Mouse (Mus musculus) 3134 (cell line): Measurements from ENCODE around the gene Zfp784.
"Not testable (repeated sequence)": the region's sequence is repeated elsewhere in the genome, so short reads cannot be mapped to it uniquely, and the experiment has no call there.

Source experiments
- DNase-seq: peaks from one replicate; pipeline ENCODE4 v3.0.0-alpha.2; 2011; ENCODE audit warnings: low spot score; ENCODE audit not compliant: insufficient read length; ENCODE audit errors: extremely low read depth

The Zfp784 gene

DNA sequence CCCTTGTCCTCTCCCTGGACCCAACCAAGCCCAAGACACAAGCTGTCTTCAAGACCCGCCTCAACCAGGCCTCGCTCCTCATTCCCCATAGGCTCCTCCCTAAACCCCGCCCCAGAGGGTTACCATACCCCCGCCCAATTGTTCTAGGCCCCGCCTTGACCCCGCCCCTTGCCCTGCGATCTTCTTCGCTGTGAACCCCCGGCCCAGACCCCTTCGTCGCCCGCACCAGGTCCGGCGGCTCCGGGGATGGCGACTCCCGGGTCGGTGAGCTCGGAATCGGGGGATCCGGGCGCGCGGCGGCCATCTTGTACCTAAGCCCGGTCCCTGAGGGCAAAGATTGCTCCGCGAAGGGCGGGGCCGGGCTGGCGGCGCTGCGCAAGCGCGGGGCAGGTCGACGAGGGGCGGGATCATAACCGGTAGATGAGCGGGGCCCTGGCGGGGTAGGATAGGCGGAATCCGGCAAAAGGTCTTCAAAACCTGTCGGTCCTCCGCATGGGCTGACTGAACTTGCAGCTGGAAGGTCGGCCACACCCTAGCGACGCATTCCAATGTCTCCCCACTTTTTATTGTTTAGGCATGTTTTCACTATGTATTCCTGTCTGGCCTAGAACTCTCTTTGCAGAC is at the start of gene Zfp784:
Gene Zfp784, minus strand, starts transcription at position 338 of the 624 bp plus-strand sequence.
- DNase-seq: peak; percentile 96

DNA sequence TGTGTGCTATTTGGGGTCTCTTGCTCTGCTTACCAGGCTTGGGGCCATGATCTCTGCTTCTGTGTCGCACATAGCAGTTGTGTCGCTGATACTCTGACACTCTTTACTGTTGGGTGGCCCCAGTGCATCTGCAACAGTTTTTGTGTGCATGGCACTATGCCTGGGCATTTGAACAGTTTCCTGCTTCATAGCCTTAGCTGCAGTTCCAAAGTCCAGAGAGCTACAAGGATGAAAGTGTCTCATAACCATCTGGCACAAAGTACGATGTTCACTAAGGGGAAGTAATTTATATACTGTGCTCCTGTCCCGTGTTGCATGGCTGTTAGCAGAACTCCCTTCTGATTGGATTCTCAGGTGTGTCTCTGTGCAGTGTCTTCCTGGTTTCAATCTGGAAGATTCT is 49.6 kb upstream of the Zfp784 start:
- no peak for DNase-seq

DNA sequence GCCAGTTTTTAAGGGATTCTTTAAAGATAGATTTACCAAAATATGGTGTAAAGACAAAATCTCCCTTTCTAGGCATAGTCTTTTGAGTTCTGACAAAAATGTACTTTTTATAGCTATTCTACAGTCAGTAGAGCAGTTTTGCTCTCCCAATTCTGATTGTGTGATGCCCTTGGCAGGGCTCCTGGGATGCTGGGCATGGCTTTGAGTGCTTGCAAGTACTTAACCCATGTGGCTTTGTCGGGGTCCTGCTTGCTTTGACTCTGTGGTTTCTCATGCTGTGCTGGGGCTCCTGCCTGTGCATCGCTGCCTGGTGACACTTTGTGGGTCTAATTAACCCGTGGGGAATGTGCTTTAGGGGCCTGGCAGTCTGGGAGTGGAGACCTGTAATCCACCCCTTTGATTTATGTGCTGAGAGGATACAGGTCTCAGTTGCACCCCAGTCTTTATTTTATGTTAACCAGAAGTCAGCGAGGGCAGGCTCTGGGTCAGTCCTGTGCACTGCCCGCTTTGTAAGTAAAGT is 48.7 kb upstream of the Zfp784 start:
- no peak for DNase-seq

DNA sequence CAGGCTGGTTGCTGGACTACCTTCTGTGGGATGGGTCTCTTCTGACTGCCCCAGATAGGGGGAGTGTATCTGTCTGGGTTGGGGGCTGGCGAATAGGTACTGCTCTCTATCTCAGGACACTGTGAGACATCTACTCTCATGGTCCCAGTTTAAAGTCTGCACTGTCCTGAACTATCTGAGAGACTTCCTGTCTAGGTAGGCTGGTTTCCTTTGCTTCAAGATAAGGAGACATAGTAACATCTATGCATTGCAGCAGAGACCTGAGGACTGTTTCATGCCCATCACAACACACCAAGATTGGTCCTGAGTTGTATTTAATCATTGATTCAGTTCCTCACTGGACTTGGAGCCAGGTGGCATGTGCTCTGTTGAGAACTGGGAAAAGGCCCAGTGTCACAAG is 47.3 kb upstream of the Zfp784 start:
- no peak for DNase-seq

GRCm38 (mm10) chr7:5083325-5084105 is 45.3 kb upstream of the Zfp784 start:
- no peak for DNase-seq

DNA sequence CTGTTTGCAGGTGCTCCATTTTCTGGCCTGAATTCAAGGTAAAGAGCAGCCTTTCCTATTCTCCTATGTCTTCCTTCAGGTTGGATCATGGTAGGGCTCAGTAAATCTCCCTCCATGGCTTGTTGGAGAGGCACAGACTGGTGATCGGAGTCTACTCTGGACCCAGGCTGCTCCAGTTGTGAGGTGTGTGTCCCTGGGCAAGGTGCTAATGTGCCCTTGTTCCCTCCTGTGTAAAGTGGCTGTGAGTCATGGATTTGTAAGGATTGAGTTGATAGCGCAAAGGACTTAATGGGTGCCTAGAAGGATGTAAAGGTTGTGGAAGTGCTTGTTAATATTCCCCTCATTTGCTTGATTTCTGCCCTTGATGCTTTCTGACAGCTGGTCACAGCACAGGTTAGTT is 43.7 kb upstream of the Zfp784 start:
- DNase-seq: no peak

- DNase-seq: no peak
These were observed 43.0 kb upstream of the Zfp784 start for GRCm38 (mm10) chr7:5081241-5081640.

DNA sequence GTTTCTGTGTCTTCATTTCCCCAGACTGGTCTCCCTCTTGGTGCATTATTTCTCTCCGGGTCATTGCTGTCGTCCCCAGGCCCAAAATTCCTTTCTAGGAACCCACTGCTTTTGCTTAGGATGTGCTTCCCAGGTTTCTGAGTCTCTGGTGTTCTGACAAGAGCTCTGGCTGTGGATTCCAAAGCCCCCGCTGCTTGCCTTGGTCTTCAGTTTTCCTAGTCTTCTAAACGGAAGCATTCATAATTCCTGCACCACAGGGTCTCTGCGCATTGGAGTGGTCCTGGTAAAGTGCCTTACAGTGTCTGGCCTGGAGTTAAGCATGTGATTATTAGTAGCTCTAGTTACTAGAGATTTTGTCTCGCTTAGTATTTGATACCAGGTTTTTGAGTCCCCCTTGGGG is 42.6 kb upstream of the Zfp784 start:
- no peak for DNase-seq

- peak; percentile 79 for DNase-seq
These were observed 41.9 kb upstream of the Zfp784 start, which contains the start of gene Epn1 for GRCm38 (mm10) chr7:5080010-5080751. Gene Epn1 (plus strand): TSS chr7:5080235.

DNA sequence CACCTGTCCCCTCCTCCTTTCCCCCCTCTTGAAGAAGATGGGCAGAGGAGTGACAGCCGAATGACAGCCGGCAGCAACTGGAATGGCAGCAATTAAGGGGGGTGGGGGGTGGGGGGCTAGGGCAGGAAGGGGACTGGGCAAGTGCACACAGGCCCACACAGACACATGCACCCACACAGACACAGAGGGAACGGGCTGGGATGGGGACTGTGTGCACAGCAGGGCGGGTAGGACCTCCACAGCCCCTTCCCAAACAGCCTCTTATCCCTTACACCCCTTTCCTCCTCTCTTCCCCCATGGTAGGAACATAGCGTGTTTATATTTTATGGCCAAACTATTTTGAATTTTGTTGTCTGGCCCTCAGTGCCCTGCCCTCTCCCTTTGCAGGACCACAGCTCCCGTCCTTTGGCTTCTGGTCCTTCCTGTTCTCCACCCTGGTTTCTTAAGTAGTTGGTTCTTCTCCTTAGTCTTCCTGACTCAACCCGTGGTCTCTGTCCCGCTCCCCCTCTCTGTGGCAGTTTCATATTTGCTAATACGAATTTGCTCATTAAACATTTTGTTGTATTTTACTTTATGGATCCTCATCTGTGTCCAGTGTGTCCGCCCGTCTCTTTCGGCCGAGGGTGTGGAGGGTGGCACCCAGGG is 41.2 kb upstream of the Zfp784 start:
- not testable (repeated sequence) for DNase-seq

DNA sequence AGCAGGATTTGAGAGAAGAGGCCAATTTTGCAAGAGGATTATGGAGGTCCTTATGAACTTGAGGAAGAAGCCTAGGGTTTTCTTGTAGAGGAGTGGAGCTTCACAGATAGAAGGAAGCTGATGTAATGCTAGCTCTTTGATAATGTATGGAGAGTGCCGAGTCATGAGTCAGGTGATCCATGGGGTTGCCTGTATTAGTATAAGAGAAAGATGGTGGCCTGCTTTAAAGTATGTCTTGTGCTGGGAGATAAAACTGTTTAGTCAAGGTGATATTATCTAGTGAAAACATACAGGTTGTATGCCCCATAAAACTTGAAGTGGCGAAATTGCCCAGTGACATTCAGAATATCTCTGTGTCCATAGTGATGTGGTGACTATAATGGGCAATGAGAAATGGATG is 38.7 kb upstream of the Zfp784 start:
- no peak for DNase-seq

DNA sequence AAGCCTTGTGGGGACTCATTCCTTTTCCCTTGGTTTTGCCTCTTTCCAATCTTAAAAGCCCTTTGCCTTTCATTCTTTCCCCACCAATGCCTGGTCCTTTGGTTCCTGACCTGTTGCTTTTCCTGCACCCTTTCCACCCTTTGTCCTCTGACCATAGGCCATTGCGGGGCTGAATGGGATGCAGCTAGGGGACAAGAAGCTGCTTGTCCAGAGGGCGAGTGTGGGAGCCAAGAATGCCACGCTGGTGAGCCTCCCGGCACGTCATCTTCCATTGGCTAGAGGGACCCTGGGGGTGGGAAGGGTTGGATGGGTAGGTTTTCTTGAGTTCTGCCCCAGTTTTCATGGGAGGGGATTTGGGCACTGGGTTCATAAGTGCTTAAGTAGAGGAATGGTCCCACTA is 36.7 kb upstream of the Zfp784 start:
- no peak for DNase-seq

DNA sequence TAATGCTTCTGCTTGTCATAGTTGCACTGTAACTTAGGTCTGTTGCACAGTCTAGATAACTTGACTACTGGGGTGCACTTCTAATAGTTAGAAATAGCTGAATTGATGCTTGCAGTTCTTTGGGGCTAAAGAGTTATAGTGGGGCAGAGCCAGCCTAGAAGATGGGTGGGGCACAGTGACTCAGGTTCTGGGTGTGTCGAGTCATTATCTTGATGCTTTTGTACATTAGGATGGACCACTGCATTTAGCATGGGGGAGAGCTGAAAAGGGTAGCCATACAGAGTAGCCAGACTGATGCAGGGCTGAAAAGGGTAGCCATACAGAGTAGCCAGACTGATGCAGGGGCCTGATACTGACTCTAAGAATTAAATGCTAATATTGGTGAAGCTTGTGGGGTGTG is 35.3 kb upstream of the Zfp784 start:
- no peak for DNase-seq

DNA sequence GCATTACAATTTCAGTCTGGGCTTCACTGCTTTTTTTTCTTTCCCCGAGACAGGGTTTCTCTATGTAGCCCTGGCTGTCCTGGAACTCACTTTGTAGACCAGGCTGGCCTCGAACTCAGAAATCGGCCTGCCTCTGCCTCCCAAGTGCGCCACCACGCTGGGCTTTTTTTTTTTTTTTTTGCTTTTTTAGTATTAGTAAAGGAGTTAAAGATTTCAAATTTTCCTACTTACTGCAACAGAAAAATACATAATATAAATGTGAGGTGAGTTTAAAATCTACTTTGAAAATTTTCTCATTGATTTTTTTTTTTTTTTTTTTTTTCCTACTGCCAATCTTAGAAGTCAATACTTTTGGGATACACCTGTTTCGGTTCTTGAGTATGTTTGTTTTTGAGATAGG is 26.6 kb upstream of the Zfp784 start:
- no peak for DNase-seq

DNA sequence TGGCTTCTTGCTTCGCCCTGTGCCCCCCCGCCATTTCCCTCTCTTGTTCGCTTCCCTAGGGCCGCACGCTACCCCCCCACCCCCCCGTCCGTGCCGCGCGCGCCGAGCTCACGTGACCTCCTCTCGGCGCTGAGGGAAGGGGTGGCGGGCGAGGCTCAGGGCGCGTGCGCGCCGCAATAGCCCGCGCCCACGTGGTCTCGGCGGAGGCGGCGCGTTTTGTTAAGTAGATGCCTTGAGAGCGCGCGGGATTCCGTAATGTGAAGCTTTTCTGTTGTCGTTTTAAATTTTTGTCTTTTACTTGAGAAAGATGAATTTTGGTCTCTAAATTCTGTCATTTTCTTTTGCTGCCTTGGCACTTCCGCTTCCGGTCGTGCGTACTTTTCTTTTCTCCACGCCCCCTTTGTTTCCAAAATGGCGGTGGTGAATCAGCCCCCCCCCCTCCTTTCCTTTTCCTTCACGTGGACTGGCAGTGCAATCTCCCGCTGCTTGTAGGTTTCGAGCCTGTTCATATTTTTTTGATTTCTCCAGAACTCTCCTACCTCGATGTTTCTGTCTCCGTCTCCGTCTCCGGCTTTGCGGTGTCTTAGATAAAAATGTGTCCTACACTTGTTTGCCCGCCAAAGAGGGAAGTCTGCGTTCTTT is 24.2 kb upstream of the Zfp784 start:
- peak; percentile 90 for DNase-seq

DNA sequence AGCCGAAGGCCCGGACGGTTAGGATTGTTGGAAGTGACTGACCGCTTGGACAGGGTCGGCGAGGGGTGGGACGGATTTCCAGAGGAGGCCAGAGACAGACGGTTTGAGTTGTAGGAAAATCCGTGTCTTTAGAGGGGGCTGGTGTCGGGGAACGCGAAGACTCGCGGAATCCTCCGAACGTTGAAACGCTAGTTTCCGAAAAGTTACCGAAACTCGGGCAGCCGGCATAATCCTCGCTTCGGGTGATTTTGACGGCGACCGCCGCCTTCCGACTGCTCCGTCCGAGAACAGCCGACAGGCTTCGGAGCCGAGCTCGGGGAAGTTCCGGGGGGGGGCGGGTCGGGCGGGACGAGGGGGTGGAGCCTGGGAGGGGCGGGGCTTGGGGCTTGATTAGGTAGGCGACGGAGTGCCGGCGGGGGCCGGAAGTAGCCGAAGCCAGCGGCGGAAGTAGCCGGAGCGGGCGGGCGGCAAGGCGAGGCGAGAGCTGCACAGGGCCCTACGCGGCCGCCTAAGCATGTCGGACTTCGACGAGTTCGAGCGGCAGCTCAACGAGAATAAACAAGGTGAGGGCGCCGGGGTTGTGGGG is 23.6 kb upstream of the Zfp784 start, which contains the start of gene U2af2:
Gene U2af2, plus strand, starts transcription at position 370 of the 586 bp plus-strand sequence.
- DNase-seq: peak; percentile 92

DNA sequence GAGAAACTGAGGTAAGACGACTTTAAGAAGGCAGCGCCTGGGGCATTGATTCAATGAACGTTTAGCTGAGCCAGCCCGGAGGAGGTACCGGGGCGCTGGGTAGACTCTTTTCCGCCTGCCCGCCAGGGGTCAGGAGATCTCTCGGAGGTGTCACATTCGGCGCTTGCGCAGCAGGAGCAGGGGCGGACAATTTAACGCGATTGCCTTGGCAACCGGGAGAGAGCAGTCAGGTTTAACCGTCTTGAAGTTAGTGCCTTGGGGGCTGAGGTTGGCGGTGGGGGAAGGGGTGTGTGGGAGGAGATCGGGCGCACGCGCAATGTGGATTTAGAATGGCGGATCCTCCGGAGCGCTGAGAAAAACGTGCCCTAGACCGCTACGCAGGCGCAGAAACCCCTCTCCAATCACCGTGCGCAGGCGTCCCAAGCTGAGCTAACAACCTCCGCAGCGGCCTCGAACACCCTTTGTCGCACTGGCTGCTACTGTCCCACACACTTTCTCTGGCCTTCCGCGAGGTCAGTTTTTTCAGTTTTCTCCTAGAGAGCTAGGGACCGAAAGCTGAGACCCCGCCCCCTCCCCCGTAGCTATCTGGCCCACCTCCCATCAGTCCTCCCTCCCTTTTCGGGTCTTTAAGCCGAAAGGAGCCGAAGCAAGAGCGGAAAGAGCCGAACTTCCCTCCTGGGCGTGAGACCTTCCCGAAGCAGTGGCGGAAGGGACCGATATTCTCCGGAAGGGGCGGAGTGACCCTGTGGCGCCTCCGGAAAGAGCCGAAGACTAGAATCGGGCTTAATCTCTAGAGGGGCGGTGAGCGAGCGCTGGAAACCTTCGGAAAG is 22.9 kb upstream of the Zfp784 start:
- peak; percentile 94 for DNase-seq

- DNase-seq: peak; percentile 83
These were observed 22.0 kb upstream of the Zfp784 start for GRCm38 (mm10) chr7:5060239-5060731.

GRCm38 (mm10) chr7:5059421-5059820 is 21.2 kb upstream of the Zfp784 start:
- DNase-seq: no peak
